Mouse (Mus musculus) adrenal gland, adult 10 weeks (tissue): ENCODE data around the gene Nat8f4. TPM values are rescaled to one million over a fixed set of nuclear protein-coding genes. Genes with fewer than 3 reads are reported as not detected.

Source experiments
- polyA plus RNA-seq: library from polyadenylated mRNA; stranded (reverse); fragments of 350-450 nt; fragmentation: Illumina TruSeq; extraction: RNeasy Lipid Tissue Mini Kit (QIAGEN cat#74804); gene quantifications from one replicate; pipeline ENCODE4 v1.2.3, GENCODE M21; 2014; ENCODE audit warnings: low read depth, low replicate concordance

Nat8f4 gene
- polyA plus RNA-seq = 30.4 TPM

GRCm38 (mm10) chr6:85904642-85905061 lies at the start of gene Nat8f4:
TSS of gene Nat8f4 (minus strand) at chr6:85904884.

GRCm38 (mm10) chr6:85915539-85916513 lies 11.1 kb upstream of the Nat8f4 start, which contains the start of gene Nat8f1:
TSS of gene Nat8f1 (minus strand) at chr6:85915687.

GRCm38 (mm10) chr6:85911587-85911986 lies 6.9 kb upstream of the Nat8f4 start, which contains the start of gene Tprkb:
TSS of gene Tprkb (plus strand) at chr6:85911865.

GRCm38 (mm10) chr6:85869006-85869405 lies 35.7 kb downstream of the Nat8f4 start, which contains the start of gene Nat8f2:
TSS of gene Nat8f2 (minus strand) at chr6:85869158.

Other genes starting within 250 kb of the Nat8f4 start
- gene Nat8f7, start 191.7 kb downstream of the Nat8f4 start, polyA plus RNA-seq = 0.35 TPM
- gene Nat8f3, start 139.1 kb downstream of the Nat8f4 start, polyA plus RNA-seq = not detected
- not detected for gene Nat8f6, start 83.9 kb downstream of the Nat8f4 start, polyA plus RNA-seq
- gene Nat8f5, start 83.9 kb downstream of the Nat8f4 start, polyA plus RNA-seq = 3.0 TPM
- 0.93 TPM for gene Nat8, start 72.8 kb downstream of the Nat8f4 start, polyA plus RNA-seq
- not detected for gene Nat8f2, start 35.7 kb downstream of the Nat8f4 start, polyA plus RNA-seq
- 160 TPM for gene Tprkb, start 7.0 kb upstream of the Nat8f4 start, polyA plus RNA-seq
- gene Nat8f1, start 10.8 kb upstream of the Nat8f4 start, polyA plus RNA-seq = 8.5 TPM
- gene Dusp11, start 56.8 kb upstream of the Nat8f4 start, polyA plus RNA-seq = 217 TPM
- not detected for gene Figla, start 111.3 kb upstream of the Nat8f4 start, polyA plus RNA-seq
- gene Add2, start 123.8 kb upstream of the Nat8f4 start, polyA plus RNA-seq = 0.58 TPM